Comparison of ENCODE assay signal across 27 mouse cellular contexts in genomic region chr13:29248535-29248934, GRCm38 (mm10).
DNase-seq lines count a peak whose midpoint lies in the region; TF ChIP-seq lines count a peak whose summit lies in the region.
"Had no signal": no experiment of that assay in that cellular context is flagged by ENCODE, and none has a peak within 500 bp of the region (broad histone marks: within the 10 kb centered on the region; RNA-seq: fewer than 3 reads in every experiment).

No protein-coding gene starts in this region.

- H3K27ac ChIP-seq in gastrocnemius, adult 2 months = 0 out of 2 replicates have a peak overlapping the region, but pooled peaks have one; percentile 24
- H3K27ac ChIP-seq: embryonic facial prominence, embryonic 10.5 days; embryonic facial prominence, embryonic 15.5 days; forebrain, embryonic 13.5 days; heart, adult 2 months; hindbrain, embryonic 14.5 days; limb, embryonic 13.5 days; liver, embryonic 13.5 days; midbrain, embryonic 12.5 days; neural tube, embryonic 12.5 days; stomach, embryonic 15.5 days had no signal

- TF ChIP-seq CTCF in gastrocnemius, adult 2 months (IDR thresholded peaks at IDR 0.05) = no peak

- DNase-seq in gastrocnemius, adult 2 months = no peak
- DNase-seq in gastrocnemius, postnatal 36 days = no peak
- peak; percentile 7 for DNase-seq in lung, postnatal 10 days
- DNase-seq in lung, postnatal 4 days = no peak
- DNase-seq in fibroblast of lung, adult 2 months (ENCODE audit: low read depth) = peak; percentile 37
- DNase-seq in spleen, postnatal 4 days (ENCODE audit: low spot score in 2 of 2) = no peak
- no peak for DNase-seq in thymus, postnatal 25 days
- DNase-seq: adrenal gland, postnatal 36 days; cerebellum, adult 8-10 months; cerebellum, postnatal 25 days; gastrocnemius, postnatal 25 days; heart, adult 2 months; kidney, adult 9 months; kidney, postnatal 25 days; liver, embryonic 13.5 days; right cerebral cortex, adult 18-20 months; right cerebral cortex, postnatal 4 days had no signal

- intact Hi-C loops in gastrocnemius, adult 2 months (cut with DNase I) = no loop called here
- intact Hi-C loops in gastrocnemius, postnatal 36 days (cut with DNase I) = no loop called here

- no peak overlapping the region for H3K4me3 ChIP-seq in gastrocnemius, adult 2 months
- H3K4me3 ChIP-seq: embryonic facial prominence, embryonic 10.5 days; embryonic facial prominence, embryonic 15.5 days; forebrain, embryonic 13.5 days; heart, adult 2 months; heart, embryonic 12.5 days; limb, embryonic 13.5 days; liver, embryonic 13.5 days; midbrain, embryonic 12.5 days; myocyte; neural tube, embryonic 12.5 days; stomach, embryonic 15.5 days had no signal

Comparison
In these comparisons a context has a peak if more than half of its experiments do, and no peak if none do; other contexts are left out.
1. DNase-seq: peak in lung, postnatal 10 days (single experiment) and fibroblast of lung, adult 2 months (single experiment); none in gastrocnemius, adult 2 months (single experiment), gastrocnemius, postnatal 36 days (0 of 2), lung, postnatal 4 days (0 of 2), spleen, postnatal 4 days (0 of 2) and thymus, postnatal 25 days (single experiment).